Mouse (Mus musculus) bone marrow macrophage, adult 2 months (primary cell): ENCODE data around the gene Mical3. TPM values are rescaled to one million over a fixed set of nuclear protein-coding genes. Genes with fewer than 3 reads are reported as not detected.

Experiments used
- H3K27ac ChIP-seq: 2 replicates; pipeline ENCODE4 v1.5.1; 2012; ENCODE audit warnings: low read depth, low read length; ENCODE audit not compliant: insufficient read depth
- H3K4me1 ChIP-seq: 2 replicates; pipeline ENCODE4 v1.6.1; 2012; ENCODE audit warnings: low read length; ENCODE audit not compliant: control insufficient read depth, insufficient read depth
- H3K4me3 ChIP-seq: 2 replicates; pipeline ENCODE4 v1.5.1; 2012; ENCODE audit warnings: mild to moderate bottlenecking, low read length, moderate library complexity; ENCODE audit not compliant: insufficient read depth
- CTCF ChIP-seq: IDR thresholded peaks from 2 replicates; pipeline ENCODE4 v1.5.1; 2012; ENCODE audit warnings: low read depth, mild to moderate bottlenecking, low read length, moderate library complexity
- POLR2A ChIP-seq: IDR thresholded peaks from 2 replicates; pipeline ENCODE4 v1.6.1; 2012; ENCODE audit warnings: mild to moderate bottlenecking, low read depth, low read length, borderline replicate concordance
- polyA plus RNA-seq: library from polyadenylated mRNA; stranded (reverse); fragments of >200 nt; gene quantifications from 2 replicates; pipeline ENCODE4 v1.2.4, GENCODE M21; 2012; ENCODE audit not compliant: missing spikeins, insufficient read depth, insufficient read length

The Mical3 gene
- polyA plus RNA-seq, 1 experiment, result 4.1 TPM

DNA sequence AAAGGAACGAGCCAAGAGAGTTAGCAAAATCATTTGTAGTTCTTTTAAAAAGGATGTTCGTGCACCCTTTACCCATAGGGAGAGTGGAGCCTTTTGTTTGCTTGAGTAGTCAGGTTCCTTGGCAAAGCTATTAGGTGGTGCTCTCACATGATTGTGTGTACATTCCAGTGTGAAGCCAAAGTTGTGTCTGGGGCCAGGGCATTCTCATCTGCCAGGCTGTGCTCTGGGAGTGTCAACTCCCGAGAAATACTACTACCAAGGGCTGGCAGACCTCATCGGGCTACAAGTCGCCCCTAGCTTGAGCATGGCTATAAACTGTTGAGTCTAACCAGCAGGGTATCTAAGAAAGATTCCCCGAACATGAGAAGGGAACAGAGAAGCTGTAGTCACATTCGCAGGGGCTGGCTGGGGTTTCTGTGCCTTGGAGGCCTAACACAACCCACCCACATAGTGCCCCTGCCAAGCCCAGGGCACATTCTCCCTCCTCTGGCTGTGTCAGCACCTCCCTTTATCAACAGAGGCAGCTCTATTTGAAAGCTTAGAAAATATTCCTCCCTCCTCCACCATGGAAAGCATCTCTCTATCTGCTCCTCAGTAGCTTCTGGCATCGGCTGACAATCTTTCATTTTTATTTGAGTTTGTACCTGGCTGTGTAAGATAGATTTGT, 130.8 kb downstream of the Mical3 start:
- TF ChIP-seq POLR2A (no peak), CTCF (no peak)
- Histone ChIP-seq H3K4me1 (peaks cover 10% of the 10 kb centered on the region), H3K4me3 (no peak overlapping the region), H3K27ac (no peak overlapping the region)

DNA sequence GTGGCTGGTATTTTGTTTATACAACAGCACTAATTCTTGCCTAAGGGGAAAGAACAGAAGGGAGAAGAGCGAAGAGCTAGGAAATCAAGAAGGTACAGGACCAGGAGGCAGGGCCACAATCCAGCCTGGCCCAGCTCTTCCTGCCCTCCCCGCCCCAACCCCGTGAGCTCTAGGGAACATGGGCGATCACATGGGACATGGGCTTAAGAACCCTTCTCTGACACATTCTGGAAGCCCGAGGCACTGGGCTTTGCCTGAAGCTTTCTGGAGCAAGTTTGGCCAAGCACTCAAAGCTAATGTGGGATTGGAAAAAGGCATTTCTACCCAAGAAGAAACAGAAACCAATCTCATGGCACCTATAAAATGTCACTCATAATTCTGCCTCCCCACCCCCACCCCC, 131.7 kb downstream of the Mical3 start:
- no peak overlapping the region for H3K4me3 ChIP-seq
- H3K4me1 ChIP-seq, result peaks cover 18% of the 10 kb centered on the region
- TF ChIP-seq CTCF (no peak), POLR2A (no peak)
- no peak overlapping the region for H3K27ac ChIP-seq

DNA sequence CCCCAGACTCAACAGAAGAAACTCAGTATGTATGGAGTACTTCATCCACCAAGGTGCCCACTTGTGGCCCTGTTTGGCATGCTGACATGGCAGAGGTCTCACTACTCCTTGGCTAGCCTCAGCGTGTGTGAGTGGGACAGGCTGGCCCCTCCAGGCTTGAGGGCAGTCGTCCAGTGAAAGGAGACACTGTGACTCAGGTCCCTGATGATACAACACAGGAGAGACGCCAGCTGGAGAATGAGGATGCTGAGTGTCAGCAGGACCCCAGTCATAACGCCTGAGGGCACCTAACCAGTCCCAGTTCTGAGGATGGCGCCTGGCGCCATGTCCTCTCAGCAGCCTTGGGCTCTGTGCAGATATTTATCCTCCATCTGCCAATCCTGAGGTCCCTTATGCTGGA, 134.2 kb downstream of the Mical3 start:
- TF ChIP-seq CTCF (no peak), POLR2A (no peak)
- no peak overlapping the region for H3K4me3 ChIP-seq
- peaks cover 21% of the 10 kb centered on the region for H3K4me1 ChIP-seq
- no peak overlapping the region for H3K27ac ChIP-seq

DNA sequence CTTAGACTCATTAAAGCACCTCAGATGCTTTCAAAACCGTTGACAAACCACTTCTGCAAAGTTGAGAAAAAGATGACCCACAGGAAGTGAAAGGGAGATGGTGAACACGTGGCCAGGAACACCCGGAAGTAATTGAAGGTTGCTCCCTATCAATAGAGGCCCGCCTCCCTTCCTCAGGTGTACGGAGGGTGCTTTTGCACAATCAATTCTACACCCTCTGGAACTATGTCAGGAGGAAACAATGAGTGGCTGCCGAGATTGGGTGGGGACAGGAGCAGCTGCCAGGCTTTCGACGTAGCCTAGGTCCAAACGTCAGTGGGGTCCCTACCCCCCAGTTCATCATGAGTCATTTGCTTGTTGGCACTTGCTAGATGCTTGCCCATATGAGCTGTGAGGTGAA, 135.3 kb downstream of the Mical3 start:
- peaks cover 21% of the 10 kb centered on the region for H3K4me1 ChIP-seq
- H3K4me3 ChIP-seq, result no peak overlapping the region
- TF ChIP-seq POLR2A (no peak), CTCF (no peak)
- no peak overlapping the region for H3K27ac ChIP-seq

DNA sequence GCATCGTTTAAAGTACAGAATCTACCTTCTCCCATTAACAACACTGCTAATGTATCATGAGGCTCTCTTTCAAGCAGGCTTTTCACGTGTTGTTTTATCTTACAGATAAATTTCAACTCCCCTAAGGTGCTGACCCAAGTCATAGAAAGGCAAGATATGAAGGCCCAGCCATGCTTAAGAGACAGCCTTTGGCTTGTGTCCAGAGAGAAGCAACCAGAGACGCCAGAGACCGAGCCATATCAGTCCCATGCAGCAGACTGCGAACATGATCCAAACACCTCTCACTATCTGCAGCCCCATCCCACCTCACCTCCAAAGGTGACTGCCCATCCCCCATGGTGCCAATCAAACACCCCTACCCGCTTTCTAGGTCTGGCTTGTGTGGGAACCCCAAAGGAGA, 138.9 kb downstream of the Mical3 start:
- H3K27ac ChIP-seq, result no peak overlapping the region
- peaks cover 34% of the 10 kb centered on the region for H3K4me1 ChIP-seq
- no peak overlapping the region for H3K4me3 ChIP-seq
- TF ChIP-seq POLR2A (no peak), CTCF (no peak)

DNA sequence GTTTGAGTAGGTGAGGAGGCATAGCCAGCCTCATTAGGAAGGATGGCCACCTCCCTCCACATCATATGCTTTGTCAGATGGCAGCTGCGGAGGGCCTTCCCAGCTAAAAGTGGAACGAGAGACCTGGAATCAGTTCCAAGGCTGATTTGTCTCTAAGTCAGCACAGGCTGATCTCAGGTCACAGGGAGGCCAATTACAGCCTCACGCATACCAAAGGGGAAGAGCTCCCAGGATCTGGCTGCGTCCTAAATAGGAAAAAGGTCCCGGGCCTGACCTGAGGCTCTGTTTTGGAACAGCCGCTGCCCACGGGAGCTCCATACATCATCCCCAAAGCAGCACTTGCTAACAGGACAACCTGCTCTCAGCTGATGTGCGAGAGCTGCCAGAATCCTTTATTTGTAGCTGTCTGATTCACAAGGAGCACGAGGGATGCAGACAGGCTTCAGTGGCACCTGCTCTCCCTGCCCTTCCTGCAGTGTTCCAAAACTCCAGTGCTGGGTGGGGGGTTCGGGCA, 143.2 kb downstream of the Mical3 start:
- Histone ChIP-seq H3K4me3 (no peak overlapping the region), H3K4me1 (peaks cover 14% of the 10 kb centered on the region), H3K27ac (no peak overlapping the region)
- no peak for TF ChIP-seq CTCF
- no peak for TF ChIP-seq POLR2A

DNA sequence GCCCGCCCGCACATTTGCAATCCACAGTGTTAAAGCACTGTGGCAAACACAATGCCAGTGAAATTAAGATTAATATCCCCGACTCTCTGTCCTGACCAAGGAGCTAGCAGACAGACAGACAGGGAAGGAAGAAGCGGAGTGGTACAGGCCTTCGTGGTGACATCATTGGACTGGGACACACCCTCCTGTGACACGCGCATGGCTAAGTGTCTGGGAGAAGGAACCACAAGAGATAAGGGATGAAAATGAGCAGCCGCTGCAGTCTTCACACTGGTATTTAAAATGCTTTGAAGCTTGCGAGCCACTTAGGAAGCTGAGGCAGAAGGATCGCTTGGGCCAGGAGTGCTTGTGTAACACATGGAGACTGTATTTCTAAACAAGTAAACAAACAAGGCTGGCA, 143.6 kb downstream of the Mical3 start:
- H3K4me3 ChIP-seq, result no peak overlapping the region
- H3K27ac ChIP-seq, result no peak overlapping the region
- H3K4me1 ChIP-seq, result peaks cover 15% of the 10 kb centered on the region
- TF ChIP-seq CTCF, result no peak

DNA sequence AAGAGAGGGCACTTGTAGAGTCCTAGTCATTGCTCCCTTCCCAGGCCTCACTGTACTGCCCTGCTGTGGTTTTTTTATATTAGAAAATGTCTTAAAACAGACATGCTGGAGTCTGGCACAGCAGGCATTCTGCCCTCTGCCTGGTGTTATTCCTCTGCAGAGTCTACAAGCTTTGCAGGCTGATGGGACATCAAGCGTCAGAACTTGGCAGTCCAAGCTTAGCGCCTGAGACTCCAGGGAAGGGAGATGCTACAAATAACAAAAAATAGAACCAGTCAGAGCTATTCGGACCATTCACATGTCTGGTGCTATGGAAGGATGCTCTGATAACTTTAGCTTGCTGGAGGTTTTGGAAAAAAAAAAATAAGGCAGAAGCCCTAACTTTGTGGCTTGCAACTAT, 144.6 kb downstream of the Mical3 start:
- H3K4me1 ChIP-seq, result peaks cover 23% of the 10 kb centered on the region
- TF ChIP-seq POLR2A, result no peak
- TF ChIP-seq CTCF, result no peak
- no peak overlapping the region for H3K27ac ChIP-seq
- no peak overlapping the region for H3K4me3 ChIP-seq

DNA sequence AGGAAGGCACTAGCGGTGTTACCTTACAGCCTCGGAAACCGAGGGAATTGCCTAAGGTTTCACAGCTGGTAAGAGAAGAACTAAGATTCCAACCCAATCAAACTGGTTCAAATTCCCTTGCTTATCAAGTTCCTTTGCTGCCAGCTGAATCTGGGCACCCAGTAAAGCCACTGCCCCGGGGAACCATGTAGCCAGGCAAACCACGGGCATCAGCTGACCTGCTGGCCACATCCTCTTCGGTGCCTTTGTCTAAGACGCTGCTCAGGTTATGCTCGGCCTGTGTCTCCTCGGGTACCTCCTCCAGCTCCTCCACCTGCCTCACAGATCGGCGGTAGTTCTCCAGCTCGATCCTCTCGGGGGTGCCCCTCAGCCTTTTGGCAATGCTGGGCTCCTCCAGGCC, 148.5 kb downstream of the Mical3 start:
- H3K27ac ChIP-seq, result no peak overlapping the region
- TF ChIP-seq POLR2A, result no peak
- H3K4me3 ChIP-seq, result no peak overlapping the region
- H3K4me1 ChIP-seq, result peaks cover 16% of the 10 kb centered on the region

DNA sequence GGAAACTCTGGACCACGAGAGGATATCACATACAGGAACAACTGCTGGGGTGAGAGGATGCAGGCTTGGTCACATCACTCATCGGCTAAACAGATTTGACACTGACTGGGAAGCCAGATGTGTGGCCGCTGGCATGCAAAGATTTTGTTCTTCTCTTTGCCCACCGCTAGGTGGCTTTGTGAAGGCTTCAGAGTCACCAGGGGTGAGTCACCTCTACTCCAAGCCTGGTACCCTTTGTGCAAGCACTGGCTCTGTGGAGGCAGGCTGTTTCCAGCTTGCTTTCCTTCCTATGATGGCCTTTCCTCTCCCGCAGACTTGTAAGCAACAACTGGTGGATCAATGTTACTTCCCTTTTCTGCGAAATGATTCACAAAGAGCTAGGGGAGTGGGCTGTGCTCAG, 149.3 kb downstream of the Mical3 start:
- H3K4me3 ChIP-seq, result no peak overlapping the region
- no peak overlapping the region for H3K27ac ChIP-seq
- H3K4me1 ChIP-seq, result peaks cover 11% of the 10 kb centered on the region
- TF ChIP-seq CTCF, result peak; percentile 49; the same call in 1 of the 2 replicates
- TF ChIP-seq POLR2A, result no peak
